Mouse (Mus musculus): ENCODE data around the gene Wfdc18.
A peak's percentile ranks its signal among the peaks of the same experiment; 100 is the strongest.

Gene Wfdc18

DNA sequence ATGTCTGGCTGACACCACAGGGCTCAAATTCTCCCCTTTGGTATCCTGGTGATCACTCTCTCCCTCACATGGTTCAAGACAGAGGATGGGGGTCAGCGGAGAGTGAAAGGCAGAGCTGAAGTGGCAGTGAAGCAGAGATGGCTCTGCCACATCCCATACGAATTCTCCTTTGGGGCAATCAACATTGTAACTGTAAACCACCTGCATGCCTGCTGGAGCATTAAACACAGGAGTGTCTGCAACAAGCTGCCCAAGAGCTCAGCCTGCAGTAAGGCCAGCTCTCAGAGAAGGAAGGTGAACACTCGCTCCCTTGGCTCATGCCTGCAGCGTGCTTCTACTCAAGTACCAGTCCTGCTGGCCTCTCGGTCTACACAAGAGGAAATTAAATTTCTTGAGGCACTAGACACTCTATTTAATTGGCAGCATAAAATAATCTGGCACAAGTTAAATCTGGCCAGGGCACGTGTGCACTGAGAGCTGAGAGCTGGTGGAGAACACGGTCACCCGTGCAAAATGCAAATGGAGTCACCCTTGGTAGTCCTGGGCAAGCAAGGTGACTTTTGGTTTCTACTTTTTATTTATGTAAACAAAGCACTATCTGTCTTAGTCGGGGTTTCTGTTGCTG is 34.0 kb downstream of the Wfdc18 start:
- no peak for DNase-seq (ENCODE audit: extremely low spot score, low read depth, low spot score)

DNA sequence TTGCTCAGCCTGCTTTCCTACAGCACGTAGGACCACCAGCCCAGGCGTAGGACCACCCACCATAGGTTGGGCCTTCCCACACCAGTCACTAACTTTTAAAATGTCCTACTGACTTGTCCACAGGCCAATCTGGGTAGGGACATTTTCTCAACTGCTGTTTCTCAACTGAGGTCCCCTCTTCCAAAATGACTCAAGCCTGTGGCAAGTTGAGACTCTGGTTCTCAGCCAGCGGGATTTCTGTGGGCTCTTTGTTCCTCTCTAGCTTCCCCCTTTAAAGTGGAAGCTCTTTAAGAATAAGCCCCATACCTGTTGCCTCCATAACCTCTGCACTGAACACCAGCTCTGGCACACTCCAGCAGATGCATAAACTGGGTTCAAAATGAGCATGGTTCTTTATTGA is 34.7 kb downstream of the Wfdc18 start:
- DNase-seq (ENCODE audit: extremely low spot score, low read depth, low spot score), result no peak

DNA sequence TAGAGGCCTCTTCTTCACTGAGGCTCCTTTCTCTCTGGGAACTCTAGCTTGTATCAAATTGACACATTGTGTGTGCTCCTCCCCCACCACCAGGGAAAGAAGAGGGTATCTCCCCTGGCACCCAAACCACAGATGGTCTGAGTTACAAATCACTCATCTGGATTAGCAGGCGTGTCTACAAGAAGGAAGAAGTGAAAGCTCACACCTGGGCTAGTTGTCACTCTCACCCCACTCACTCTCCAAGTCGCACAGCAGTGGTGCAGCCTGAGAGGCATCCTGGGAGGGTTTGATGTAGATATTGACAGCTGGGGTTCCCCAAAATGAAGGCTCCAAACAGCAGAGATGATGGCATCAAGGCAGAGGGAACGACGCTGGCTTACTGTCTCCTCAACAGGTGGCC is 37.3 kb downstream of the Wfdc18 start:
- no peak for DNase-seq (ENCODE audit: extremely low spot score, low read depth, low spot score)

DNA sequence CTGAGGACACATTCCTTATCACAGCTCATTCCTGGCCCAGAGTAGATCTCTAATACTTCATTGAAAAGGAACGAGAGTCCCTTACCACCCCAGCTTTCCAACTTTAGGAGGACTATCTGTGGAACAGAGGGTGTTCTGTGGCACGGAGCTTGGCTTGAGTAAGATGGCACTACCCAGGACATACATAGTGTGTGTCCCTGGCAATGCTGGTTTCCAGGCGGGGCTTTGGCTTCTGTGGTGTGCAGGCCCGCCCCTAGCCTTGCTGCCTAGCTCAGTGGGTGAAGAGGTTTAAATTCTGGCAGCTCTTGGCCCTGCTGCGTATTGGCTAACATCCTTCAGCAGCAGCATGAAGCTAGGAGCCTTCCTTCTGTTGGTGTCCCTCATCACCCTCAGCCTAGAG is 37.9 kb downstream of the Wfdc18 start, which contains the start of gene Wfdc21:
Wfdc21 (plus strand) TSS at position 260 of the 400 bp plus-strand sequence.
- DNase-seq (ENCODE audit: extremely low spot score, low read depth, low spot score), result no peak

DNA sequence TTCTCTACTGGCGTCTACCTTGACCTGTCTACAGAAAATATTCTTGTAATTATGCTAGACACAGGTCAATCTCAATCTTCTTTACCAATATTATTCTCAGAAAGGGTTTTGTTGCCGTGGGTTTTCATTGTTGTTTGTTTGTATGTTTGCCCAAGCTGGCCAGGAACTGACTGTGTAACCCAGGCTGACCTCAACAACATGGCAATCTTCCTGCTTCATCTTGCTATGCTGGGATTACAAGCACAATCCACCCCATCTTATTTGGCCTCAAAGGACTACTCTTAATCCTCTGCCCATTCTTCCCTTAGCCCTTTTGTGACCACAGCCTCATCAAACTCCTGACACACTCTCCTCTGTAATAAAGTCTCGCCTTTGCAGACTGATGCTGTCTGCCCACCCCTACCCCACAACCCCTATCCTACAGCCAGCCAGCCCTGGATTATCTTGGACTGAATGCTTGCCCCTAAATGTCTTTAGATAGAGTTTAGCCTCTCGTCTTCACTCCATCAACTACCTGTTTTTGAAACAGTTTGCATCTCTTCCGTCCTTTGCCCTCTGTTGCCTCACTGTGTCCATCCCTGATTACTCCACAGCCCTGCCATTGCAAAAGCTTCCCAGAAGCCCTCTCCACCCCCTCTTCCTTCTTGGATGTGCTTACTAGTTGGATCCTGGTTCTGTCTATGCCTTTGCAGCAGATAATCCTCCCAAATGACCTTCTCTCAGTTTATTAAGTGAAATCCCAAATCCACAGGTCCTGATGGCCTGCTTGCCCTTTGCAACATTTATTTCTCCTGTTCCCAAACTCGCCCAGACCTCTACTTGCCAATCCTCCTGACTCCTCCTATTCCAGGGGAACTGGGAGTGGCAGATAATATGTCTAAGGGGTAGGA is 38.8 kb downstream of the Wfdc18 start:
- DNase-seq (ENCODE audit: extremely low spot score, low read depth, low spot score), result no peak

DNA sequence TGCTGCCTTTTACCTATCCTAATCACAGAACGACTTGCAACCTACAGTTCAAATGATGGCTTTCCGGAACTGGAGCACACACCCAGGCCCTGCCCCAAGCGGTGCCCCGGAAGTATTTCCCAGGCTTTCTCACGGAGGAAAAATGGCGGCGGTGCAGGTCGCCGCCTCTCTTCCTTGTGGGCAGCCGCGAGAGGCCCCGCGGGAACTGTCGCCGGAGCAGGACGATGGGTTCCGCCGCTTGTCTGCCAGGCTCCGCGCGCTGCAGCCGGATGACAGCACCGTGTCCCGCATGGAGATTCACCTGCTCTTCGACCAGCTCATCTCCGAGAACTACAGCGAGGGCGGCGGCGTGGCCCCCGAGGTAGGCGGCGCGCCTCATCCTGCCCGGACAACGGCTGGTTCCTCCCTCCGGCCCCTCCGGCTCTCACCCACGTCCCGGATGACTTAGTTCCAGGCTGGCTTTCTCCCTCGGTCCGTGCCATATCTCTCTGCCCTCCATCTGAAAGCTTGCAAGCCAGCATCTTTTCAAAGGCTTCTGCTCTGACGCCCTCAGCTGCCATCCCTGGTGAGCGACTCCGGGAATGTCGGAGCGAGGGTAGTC is 44.9 kb downstream of the Wfdc18 start, which contains the start of gene Heatr6:
Heatr6 (plus strand) TSS at position 116 of the 601 bp plus-strand sequence.
- DNase-seq (ENCODE audit: extremely low spot score, low read depth, low spot score), result peak; percentile 57

DNA sequence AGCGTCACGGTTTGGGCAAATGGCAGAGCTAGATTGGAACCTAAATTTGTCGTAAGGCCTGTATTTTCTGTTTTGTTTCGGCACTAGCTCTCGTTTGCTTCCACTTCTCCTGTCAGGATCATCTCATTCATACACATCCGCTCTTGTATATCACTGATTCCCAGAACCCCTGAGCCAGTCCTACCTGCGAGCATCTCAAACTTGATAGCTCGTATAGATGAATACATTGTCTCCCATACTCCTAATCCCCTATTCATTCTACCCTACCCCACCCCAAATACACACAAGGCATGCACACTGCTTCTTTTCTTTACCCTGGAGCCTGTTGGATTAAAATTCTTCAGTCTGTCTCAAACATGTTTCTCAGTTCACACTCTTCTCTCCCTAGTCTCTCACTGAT is 45.4 kb downstream of the Wfdc18 start:
- peak; percentile 3 for DNase-seq (ENCODE audit: extremely low spot score, low read depth, low spot score)
